Mouse (Mus musculus) adipose tissue, adult 10 weeks (tissue): Measurements from ENCODE around the gene Carnmt1. TPM values are rescaled to one million over a fixed set of nuclear protein-coding genes. Genes with fewer than 3 reads are reported as not detected.

ENCODE experiments used
- polyA plus RNA-seq: library from polyadenylated mRNA; stranded (reverse); fragments of 350-450 nt; fragmentation: Illumina TruSeq; extraction: RNeasy Lipid Tissue Mini Kit (QIAGEN cat#74804); gene quantifications from one replicate; pipeline ENCODE4 v1.2.3, GENCODE M21; 2014; ENCODE audit warnings: low read depth, low replicate concordance

Gene Carnmt1
- polyA plus RNA-seq: 17.8 TPM

DNA sequence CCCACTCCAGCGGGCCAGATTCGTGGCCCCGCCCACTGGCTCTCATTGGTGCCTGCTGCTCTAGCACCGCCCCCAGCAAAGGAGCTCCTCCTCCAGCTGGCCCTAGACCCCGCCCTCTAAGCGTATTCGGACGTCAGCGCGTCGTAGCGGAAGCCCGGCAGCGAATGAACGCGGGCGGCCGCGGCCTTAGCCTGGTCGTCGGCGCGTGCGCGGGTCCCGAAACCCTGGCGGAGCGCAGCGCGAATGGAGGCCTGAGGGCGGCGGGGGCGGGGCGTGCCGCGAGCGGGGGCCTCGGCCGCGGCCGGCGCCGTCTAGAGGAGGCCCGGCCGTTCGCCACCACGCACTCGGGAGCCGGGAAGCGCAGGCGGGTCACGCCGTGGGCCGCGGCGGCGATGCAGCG is at the start of gene Carnmt1:
TSS of gene Carnmt1 (plus strand) at position 157 of the 400 bp plus-strand sequence.

DNA sequence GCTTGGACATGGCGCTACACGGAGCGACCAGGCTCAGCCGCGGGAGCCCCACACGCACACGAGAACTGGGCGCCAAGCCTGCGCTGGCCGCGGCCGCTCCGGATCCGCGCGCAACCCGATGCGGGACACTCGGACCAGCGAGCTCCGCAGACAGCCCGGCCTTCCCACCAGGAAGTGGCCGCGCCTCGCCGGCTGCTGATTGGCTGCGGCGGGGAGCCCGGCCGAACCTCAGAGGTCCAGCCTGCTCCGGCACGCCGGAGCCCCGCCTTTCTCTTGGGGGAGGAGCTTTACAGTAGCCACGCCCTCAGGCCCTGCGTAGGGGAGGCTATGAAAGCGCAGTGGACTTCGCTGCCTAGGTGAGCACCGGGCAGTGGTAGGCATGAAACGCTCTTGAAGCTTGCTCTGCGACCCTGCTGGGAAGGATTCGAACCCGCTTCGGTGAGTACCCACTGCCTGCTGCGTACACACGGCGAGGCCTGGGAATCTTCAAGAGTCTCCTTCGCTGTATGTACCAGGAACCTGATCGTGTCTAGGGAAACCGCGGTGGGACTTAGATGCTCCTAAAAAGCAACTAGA is 38.8 kb upstream of the Carnmt1 start, which contains the start of the genes Ostf1 and Nmrk1:
TSS of gene Ostf1 (minus strand) at position 180 of the 576 bp plus-strand sequence.
TSS of gene Nmrk1 (plus strand) at position 307 of the 576 bp plus-strand sequence.

DNA sequence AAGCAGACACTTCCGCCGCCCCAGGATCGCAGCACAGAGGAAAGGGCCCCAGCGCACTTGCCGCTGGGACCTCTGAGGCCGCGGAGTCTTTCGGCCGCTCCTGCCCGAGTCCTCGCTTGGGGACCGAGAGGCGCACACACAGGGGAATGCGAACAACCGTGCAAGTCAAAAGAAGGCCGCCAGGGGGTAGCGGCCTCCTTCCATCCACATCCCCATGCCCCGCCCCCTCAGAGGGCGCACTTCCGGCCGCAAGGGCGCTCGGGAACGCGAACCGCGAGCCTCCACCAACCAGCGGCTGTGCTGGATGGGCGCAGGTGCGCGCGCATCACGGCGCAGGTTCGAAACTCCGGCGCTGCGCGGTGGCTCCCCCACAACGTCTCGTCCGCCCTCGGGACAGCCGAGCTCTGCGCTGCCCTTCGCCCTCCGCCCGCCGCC is 42.3 kb downstream of the Carnmt1 start, which contains the start of gene D030056L22Rik:
TSS of gene D030056L22Rik (plus strand) at position 328 of the 435 bp plus-strand sequence.

DNA sequence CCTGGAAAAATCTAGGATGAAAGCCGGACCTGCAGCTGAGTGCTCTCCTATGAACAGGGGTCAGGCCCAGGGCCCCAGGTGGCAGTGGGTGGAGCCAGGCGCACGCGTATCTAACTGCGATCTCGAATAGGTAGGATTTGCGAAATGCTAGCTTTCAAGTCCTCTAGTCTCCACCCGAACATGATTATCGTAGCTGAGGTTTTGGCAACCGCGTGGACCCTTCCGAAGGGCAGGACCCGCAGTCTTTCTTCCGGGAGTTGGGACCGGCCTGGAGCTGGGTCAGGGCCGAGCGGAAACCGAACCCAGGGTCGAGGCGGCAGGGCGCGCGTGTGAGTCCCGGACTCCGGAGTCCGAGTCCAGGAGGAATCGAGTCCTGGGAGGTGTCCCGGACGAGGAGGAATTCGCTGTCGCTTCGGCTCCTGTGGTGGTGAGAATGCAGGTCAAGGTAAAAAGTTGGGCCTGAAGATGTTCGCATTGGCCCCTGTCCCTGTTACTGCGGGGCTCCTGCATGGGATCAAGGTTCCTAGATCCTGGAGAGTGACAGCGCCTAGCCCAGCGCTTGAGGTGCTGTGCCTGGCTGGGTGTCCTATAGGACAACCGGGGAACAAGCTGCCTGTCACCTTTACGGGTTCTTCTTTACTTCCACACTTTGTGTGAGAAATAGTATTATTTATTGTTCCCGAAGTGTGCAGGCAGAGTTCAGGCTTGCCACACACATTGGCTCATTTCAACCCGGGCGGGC is 79.2 kb downstream of the Carnmt1 start, which contains the start of gene Trpm6:
TSS of gene Trpm6 (plus strand) at position 386 of the 742 bp plus-strand sequence.

Other genes starting within 250 kb of the Carnmt1 start
- gene Ostf1, start 38.9 kb upstream of the Carnmt1 start, polyA plus RNA-seq: 82.9 TPM
- gene Nmrk1, start 38.8 kb upstream of the Carnmt1 start, polyA plus RNA-seq: 15.2 TPM
- 15.3 TPM for gene D030056L22Rik, start 42.4 kb downstream of the Carnmt1 start, polyA plus RNA-seq
- 2.0 TPM for gene Trpm6, start 79.2 kb downstream of the Carnmt1 start, polyA plus RNA-seq